Mouse (Mus musculus) Patski (cell line): ENCODE data around the gene Mgat3. TPM values are rescaled to one million over a fixed set of nuclear protein-coding genes. Genes with fewer than 3 reads are reported as not detected.

Experiments
- ATAC-seq: fragments of 100-300 bp; one replicate; pipeline ENCODE4 v1.8.0; 2021
- CTCF ChIA-PET: fragments of 350-600 bp; sonication (Branson Sonifier 250); formaldehyde crosslinking; loops from one replicate; lab custom pipeline; 2022; ENCODE audit warnings: inconsistent platforms; lab: Charles Lee
- POLR2A ChIA-PET: fragments of 350-600 bp; sonication (Branson Sonifier 250); formaldehyde crosslinking; loops from one replicate; lab custom pipeline; 2022; ENCODE audit warnings: antibody characterized with exemption, inconsistent platforms; lab: Charles Lee
- DNase-seq: peaks from one replicate; pipeline ENCODE4 v3.0.0-alpha.2; 2011; ENCODE audit warnings: low read depth, low spot score
- H3K27me3 ChIP-seq: fragments of 371-371 bp; one replicate; pipeline ENCODE4 v1.5.1; 2021
- CTCF ChIP-seq: fragments of 100-300 bp; IDR thresholded peaks from one replicate; pipeline ENCODE4 v1.5.1; 2021
- in situ Hi-C: fragments of 300-500 bp; cut with MboI; formaldehyde crosslinking; loops from 3 replicates; pipeline ENCODE4 v1.11.1; 2018; ENCODE audit warnings: low pct_unique_long_range_greater_than_20kb, mixed read lengths
- polyA plus RNA-seq: library from polyadenylated mRNA; unstranded; gene quantifications from one replicate; pipeline ENCODE4 v1.2.3, GENCODE M21; 2021

Gene Mgat3
- 41.0 TPM for polyA plus RNA-seq

- in situ Hi-C loops = no loop called here
- CTCF ChIA-PET = no interaction called here
- no peak for TF ChIP-seq CTCF
- ATAC-seq = peak; percentile 8
- DNase-seq = no peak
- no peaks in the 10 kb centered on the region for H3K27me3 ChIP-seq
- POLR2A ChIA-PET = interaction anchor here (0.9 to 1.5 kb wide), 2 partner anchors 12 to 78 kb away, joined by 3 read pairs; no protein-coding TSS in a partner anchor
Measured at GRCm38 (mm10) chr15:80173001-80173771, at the start of gene Mgat3. TSS of gene Mgat3 (plus strand) at chr15:80173721.

- in situ Hi-C loops = no loop called here
- CTCF ChIA-PET = interaction anchor here (1.2 kb wide), 1 partner anchor 91 kb away, joined by 3 read pairs; no protein-coding TSS in a partner anchor
- POLR2A ChIA-PET = interaction anchor here (2.2 kb wide), 1 partner anchor 25 kb away, joined by 6 read pairs; no protein-coding TSS in a partner anchor
- DNase-seq (peak; percentile 43), ATAC-seq (no peak)
- no peak for TF ChIP-seq CTCF
- no peaks in the 10 kb centered on the region for H3K27me3 ChIP-seq
Measured at GRCm38 (mm10) chr15:80124651-80125050, 48.9 kb upstream of the Mgat3 start.

- no peaks in the 10 kb centered on the region for H3K27me3 ChIP-seq
- no peak for ATAC-seq
- peak; percentile 52 for TF ChIP-seq CTCF
- no peak for DNase-seq
- ChIA-PET CTCF (no interaction called here), POLR2A (interaction anchor here (0.6 kb wide), 1 partner anchor 215 kb away, joined by 3 read pairs; no protein-coding TSS in a partner anchor)
- in situ Hi-C loops = no loop called here
Measured at GRCm38 (mm10) chr15:80127191-80127590, 46.3 kb upstream of the Mgat3 start.

GRCm38 (mm10) chr15:80129982-80130381, 43.5 kb upstream of the Mgat3 start:
- no peak for TF ChIP-seq CTCF
- DNase-seq (no peak), ATAC-seq (no peak)
- in situ Hi-C loops = loop anchor here (5.0 kb wide), 1 partner anchor 33 kb away; no protein-coding TSS in a partner anchor
- no peaks in the 10 kb centered on the region for H3K27me3 ChIP-seq
- CTCF ChIA-PET = no interaction called here
- POLR2A ChIA-PET = no interaction called here

- TF ChIP-seq CTCF = no peak
- ATAC-seq (no peak), DNase-seq (no peak)
- CTCF ChIA-PET = no interaction called here
- POLR2A ChIA-PET = no interaction called here
- in situ Hi-C loops = loop anchor here (5.0 kb wide), 1 partner anchor 33 kb away; no protein-coding TSS in a partner anchor
- no peaks in the 10 kb centered on the region for H3K27me3 ChIP-seq
Measured at GRCm38 (mm10) chr15:80130689-80131088, 42.8 kb upstream of the Mgat3 start.

GRCm38 (mm10) chr15:80131421-80131820, 42.1 kb upstream of the Mgat3 start:
- ChIA-PET CTCF (no interaction called here), POLR2A (no interaction called here)
- in situ Hi-C loops = loop anchor here (5.0 kb wide), 1 partner anchor 34 kb away; no protein-coding TSS in a partner anchor
- no peaks in the 10 kb centered on the region for H3K27me3 ChIP-seq
- no peak for DNase-seq
- no peak for TF ChIP-seq CTCF
- no peak for ATAC-seq

GRCm38 (mm10) chr15:80132452-80132851, 41.1 kb upstream of the Mgat3 start:
- no peak for TF ChIP-seq CTCF
- POLR2A ChIA-PET = interaction anchor here (1.1 kb wide), 2 partner anchors 25 to 51 kb away, joined by 3 to 4 read pairs; no protein-coding TSS in a partner anchor
- CTCF ChIA-PET = interaction anchor here (1.3 kb wide), 1 partner anchor 25 kb away, joined by 3 read pairs; no protein-coding TSS in a partner anchor

GRCm38 (mm10) chr15:80132993-80133586, 40.4 kb upstream of the Mgat3 start, which contains the start of gene Tab1:
TSS of gene Tab1 (plus strand) at chr15:80133127.
- CTCF ChIA-PET = interaction anchor here (0.6 to 1.3 kb wide), 4 partner anchors 10 to 53 kb away, joined by 3 to 5 read pairs (median 3); no protein-coding TSS in a partner anchor
- in situ Hi-C loops = loop anchor here (5.0 kb wide), 1 partner anchor 36 kb away; no protein-coding TSS in a partner anchor

More at GRCm38 (mm10) chr15:80132452-80132851, 41.1 kb upstream of the Mgat3 start:
- in situ Hi-C loops = loop anchor here (5.0 kb wide), 1 partner anchor 35 kb away; no protein-coding TSS in a partner anchor
- no peaks in the 10 kb centered on the region for H3K27me3 ChIP-seq
- ATAC-seq = no peak
- DNase-seq = no peak

GRCm38 (mm10) chr15:80133682-80134449, 39.7 kb upstream of the Mgat3 start:
- no peak for TF ChIP-seq CTCF
- DNase-seq = no peak
- no peaks in the 10 kb centered on the region for H3K27me3 ChIP-seq
- in situ Hi-C loops = loop anchor here (5.0 kb wide), 1 partner anchor 37 kb away; no protein-coding TSS in a partner anchor
- POLR2A ChIA-PET = interaction anchor here (0.9 to 1.6 kb wide), 4 partner anchors 26 to 52 kb away, joined by 3 to 4 read pairs (median 4); partner anchors contain the start of genes Rpl3 and Syngr1
- no peak for ATAC-seq
- CTCF ChIA-PET = interaction anchor here (0.6 to 1.3 kb wide), 4 partner anchors 9 to 52 kb away, joined by 3 to 5 read pairs (median 3); no protein-coding TSS in a partner anchor

More at GRCm38 (mm10) chr15:80132993-80133586, 40.4 kb upstream of the Mgat3 start, which contains the start of gene Tab1:
- peak; percentile 100 for TF ChIP-seq CTCF
- POLR2A ChIA-PET = interaction anchor here (0.9 to 1.1 kb wide), 3 partner anchors 25 to 51 kb away, joined by 3 to 4 read pairs (median 3); no protein-coding TSS in a partner anchor
- H3K27me3 ChIP-seq = no peaks in the 10 kb centered on the region
- ATAC-seq (peak; percentile 58), DNase-seq (peak; percentile 73)
